Mouse (Mus musculus): ENCODE measurements around the gene Filip1l.

DNA sequence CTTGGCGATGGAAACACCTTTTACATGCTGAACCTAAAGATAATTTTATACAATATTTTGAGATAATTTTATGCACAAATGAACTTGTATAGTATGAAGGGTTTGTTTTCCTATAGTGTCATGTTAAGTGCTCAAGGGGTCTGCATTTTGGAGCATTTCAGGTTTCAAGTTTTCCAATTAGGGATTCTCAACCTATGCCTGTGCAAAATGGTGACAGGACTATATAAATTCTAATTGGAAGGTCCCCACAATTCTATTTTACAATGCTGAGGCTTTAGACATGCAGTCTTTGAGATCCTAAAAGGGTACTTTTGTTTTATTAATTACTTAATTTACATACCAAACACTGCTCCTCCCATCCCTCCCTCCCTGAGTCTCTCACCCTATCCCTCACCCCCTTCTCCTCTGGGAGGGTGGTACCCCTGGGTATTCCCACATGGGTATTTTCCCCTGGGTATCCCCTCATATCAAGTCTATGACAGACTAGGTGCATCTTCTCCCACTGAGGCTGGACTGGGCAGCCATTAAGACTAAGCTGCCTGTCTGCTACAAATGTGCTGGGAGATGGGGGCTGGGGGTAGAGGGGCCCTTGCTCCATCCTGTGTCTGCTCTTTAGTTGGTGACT lies 223.0 kb downstream of the Filip1l start:
- TF ChIP-seq CTCF (IDR thresholded peaks at IDR 0.05; ENCODE audit: low read depth): no peak
- TF ChIP-seq EP300 (optimal IDR thresholded peaks at IDR 0.05): no peak
